Comparison of ENCODE assay signal across 11 mouse cellular contexts in the genomic region with DNA sequence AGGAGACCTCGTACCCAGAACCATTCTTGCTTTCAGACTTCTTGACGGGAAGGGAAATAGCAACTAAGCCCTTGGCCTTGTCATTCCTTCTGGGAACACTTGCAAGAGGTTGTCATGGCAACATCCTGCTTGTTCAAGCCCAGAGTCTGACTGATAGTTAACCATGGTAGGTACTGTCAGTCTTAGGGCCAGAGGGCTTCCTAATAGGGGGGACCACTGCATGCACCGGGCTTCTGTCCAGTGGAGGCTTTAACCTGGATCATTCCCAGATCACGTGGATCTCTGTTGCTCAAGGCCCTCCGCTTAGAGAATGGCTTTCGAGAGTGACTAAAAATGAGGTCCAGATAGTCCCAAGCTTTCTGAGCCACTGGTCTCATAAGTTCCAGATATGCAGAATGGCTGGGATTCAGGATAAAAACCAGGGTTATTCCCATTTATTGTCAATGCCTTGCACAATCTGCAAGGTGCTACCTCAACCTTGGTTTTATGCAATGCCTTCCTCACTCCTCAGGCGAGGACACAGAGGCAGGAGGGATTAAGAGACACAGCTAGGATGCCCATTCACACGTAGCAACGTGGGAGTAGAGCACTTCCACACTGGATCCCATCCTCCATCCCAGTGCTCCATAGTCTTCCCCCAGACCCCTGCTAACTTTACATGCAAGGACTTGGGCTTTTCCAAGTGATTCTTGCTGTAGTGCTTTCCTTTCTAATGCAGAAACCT.
DNase-seq lines count a peak whose midpoint lies in the region; ATAC-seq and TF ChIP-seq lines count a peak whose summit lies in the region.
"Had no signal": no experiment of that assay in that cellular context is flagged by ENCODE, and none has a peak within 500 bp of the region (broad histone marks: within the 10 kb centered on the region; RNA-seq: fewer than 3 reads in every experiment).

No protein-coding gene starts in this region.

- ATAC-seq in hindbrain, embryonic 13.5 days (ENCODE audit: low FRiP score): peak; percentile 61; the same call in 1 of the 2 replicates
- ATAC-seq in forebrain, postnatal 0 days: peak; percentile 89
- ATAC-seq in neural tube, embryonic 15.5 days (ENCODE audit: low FRiP score): peak; percentile 60
- no peak for ATAC-seq in inflammation-experienced regulatory T-cells, adult 6 months

- H3K9ac ChIP-seq in hindbrain, embryonic 13.5 days: no peak overlapping the region
- H3K9ac ChIP-seq in forebrain, postnatal 0 days: no peak overlapping the region
- H3K9ac ChIP-seq in neural tube, embryonic 15.5 days (replicated peaks): no peak overlapping the region
- H3K9ac ChIP-seq: lung, embryonic 15.5 days had no signal

- H3K4me3 ChIP-seq in hindbrain, embryonic 13.5 days: no peak overlapping the region
- no peak overlapping the region for H3K4me3 ChIP-seq in hindbrain, embryonic 10.5 days
- no peak overlapping the region for H3K4me3 ChIP-seq in forebrain, postnatal 0 days (ENCODE audit: low read depth, low read length)
- H3K4me3 ChIP-seq in neural tube, embryonic 15.5 days (replicated peaks): no peak overlapping the region
- H3K4me3 ChIP-seq: lung, embryonic 15.5 days had no signal

- no peak for TF ChIP-seq CTCF in forebrain, postnatal 0 days (IDR thresholded peaks at IDR 0.05; ENCODE audit: low read depth)

- H3K4me2 ChIP-seq in hindbrain, embryonic 13.5 days: no peak overlapping the region
- H3K4me2 ChIP-seq in forebrain, postnatal 0 days (ENCODE audit: low read depth): no peak overlapping the region
- H3K4me2 ChIP-seq in neural tube, embryonic 15.5 days: no peak overlapping the region
- H3K4me2 ChIP-seq: heart, embryonic 11.5 days; lung, embryonic 15.5 days had no signal

- no peaks in the 10 kb centered on the region for H3K9me3 ChIP-seq in hindbrain, embryonic 13.5 days
- no peaks in the 10 kb centered on the region for H3K9me3 ChIP-seq in hindbrain, embryonic 10.5 days
- no peaks in the 10 kb centered on the region for H3K9me3 ChIP-seq in forebrain, postnatal 0 days (ENCODE audit: low read length)
- no peaks in the 10 kb centered on the region for H3K9me3 ChIP-seq in neural tube, embryonic 15.5 days (replicated peaks)
- H3K9me3 ChIP-seq: lung, embryonic 15.5 days had no signal

- 65% methylated on average over 9 of the region's 9 CpGs for WGBS in hindbrain, embryonic 13.5 days
- WGBS in hindbrain, embryonic 10.5 days: 80% methylated on average over 9 of the region's 9 CpGs
- 54% methylated on average over 9 of the region's 9 CpGs for WGBS in forebrain, postnatal 0 days
- 75% methylated on average over 9 of the region's 9 CpGs for WGBS in neural tube, embryonic 15.5 days

- no peaks in the 10 kb centered on the region for H3K27me3 ChIP-seq in hindbrain, embryonic 13.5 days
- H3K27me3 ChIP-seq in hindbrain, embryonic 10.5 days (ENCODE audit: insufficient read depth, poor library complexity, severe bottlenecking): no peaks in the 10 kb centered on the region
- H3K27me3 ChIP-seq in forebrain, postnatal 0 days (ENCODE audit: insufficient read depth, low read length): no peaks in the 10 kb centered on the region
- no peaks in the 10 kb centered on the region for H3K27me3 ChIP-seq in neural tube, embryonic 15.5 days (replicated peaks)
- H3K27me3 ChIP-seq: lung, embryonic 15.5 days had no signal

- no peak overlapping the region for H3K27ac ChIP-seq in hindbrain, embryonic 13.5 days
- no peak overlapping the region for H3K27ac ChIP-seq in hindbrain, embryonic 10.5 days
- no peak overlapping the region for H3K27ac ChIP-seq in forebrain, postnatal 0 days (ENCODE audit: low read depth, low read length)
- H3K27ac ChIP-seq in neural tube, embryonic 15.5 days (replicated peaks): no peak overlapping the region
- H3K27ac ChIP-seq: lung, embryonic 15.5 days had no signal

- DNase-seq in hindbrain, embryonic 10.5 days (ENCODE audit: low spot score): no peak
- peak; percentile 8 for DNase-seq in right cerebral cortex, postnatal 4 days
- DNase-seq in right cerebral cortex, postnatal 36 days (ENCODE audit: low spot score in 2 of 2): no peak
- peak; percentile 66 for DNase-seq in forebrain, postnatal 0 days
- DNase-seq: adrenal gland, adult 8-10 months; kidney, adult 11 months had no signal

- H3K36me3 ChIP-seq in hindbrain, embryonic 13.5 days: no peaks in the 10 kb centered on the region
- H3K36me3 ChIP-seq in hindbrain, embryonic 10.5 days: no peaks in the 10 kb centered on the region
- no peaks in the 10 kb centered on the region for H3K36me3 ChIP-seq in forebrain, postnatal 0 days (ENCODE audit: insufficient read depth)
- H3K36me3 ChIP-seq in neural tube, embryonic 15.5 days: no peaks in the 10 kb centered on the region
- H3K36me3 ChIP-seq: lung, embryonic 15.5 days had no signal

- peaks cover 8% of the 10 kb centered on the region for H3K4me1 ChIP-seq in hindbrain, embryonic 13.5 days (replicated peaks)
- H3K4me1 ChIP-seq in hindbrain, embryonic 10.5 days (replicated peaks): no peaks in the 10 kb centered on the region
- H3K4me1 ChIP-seq in forebrain, postnatal 0 days (ENCODE audit: insufficient read depth): peaks cover 7% of the 10 kb centered on the region; the same call in 1 of the 2 replicates
- H3K4me1 ChIP-seq in neural tube, embryonic 15.5 days: peaks cover 17% of the 10 kb centered on the region
- H3K4me1 ChIP-seq: lung, embryonic 15.5 days had no signal

Comparison
In these comparisons a context has a peak if more than half of its experiments do, and no peak if none do; other contexts are left out.
1. DNase-seq: peak in right cerebral cortex, postnatal 4 days (single experiment) and forebrain, postnatal 0 days (single experiment); none in hindbrain, embryonic 10.5 days (single experiment) and right cerebral cortex, postnatal 36 days (0 of 2).